Mouse (Mus musculus) adrenal gland, postnatal 4 days (tissue): ENCODE data around the gene H2-T3. TPM values are rescaled to one million over a fixed set of nuclear protein-coding genes. Genes with fewer than 3 reads are reported as not detected.
"Not testable (repeated sequence)": the region's sequence is repeated elsewhere in the genome, so short reads cannot be mapped to it uniquely, and the experiment has no call there.

Source experiments
- DNase-seq, 2 experiments: peaks; one replicate each; pipeline ENCODE4 v3.0.0; 2021 to 2022; ENCODE audit warnings: low spot score in 2 of 2, mixed read lengths in 2 of 2
- total RNA-seq, 2 experiments: library from RNA; stranded (reverse); gene quantifications; 2 replicates each; pipeline ENCODE4 v1.2.3; 2021

H2-T3 gene
- total RNA-seq, 2 experiments from 2014 or later: not detected

DNA sequence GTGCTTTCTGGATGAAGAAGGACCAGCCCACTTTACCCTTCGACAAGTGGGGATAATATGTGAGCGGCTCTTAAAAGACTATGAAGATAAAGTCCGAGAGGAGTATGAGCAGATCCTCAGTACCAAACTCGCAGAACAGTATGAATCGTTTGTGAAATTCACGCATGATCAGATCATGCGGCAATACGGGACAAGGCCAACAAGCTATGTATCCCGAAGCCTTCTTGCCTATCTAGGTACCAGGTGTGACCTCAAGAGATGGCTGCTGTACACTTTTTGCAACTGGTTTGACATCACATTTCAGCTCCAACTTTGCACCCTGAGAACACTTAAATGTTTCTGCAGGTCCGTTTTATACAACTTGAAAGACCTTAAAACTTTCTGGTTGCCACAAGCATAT lies 10.6 kb downstream of the H2-T3 start:
- DNase-seq: not testable (repeated sequence)

DNA sequence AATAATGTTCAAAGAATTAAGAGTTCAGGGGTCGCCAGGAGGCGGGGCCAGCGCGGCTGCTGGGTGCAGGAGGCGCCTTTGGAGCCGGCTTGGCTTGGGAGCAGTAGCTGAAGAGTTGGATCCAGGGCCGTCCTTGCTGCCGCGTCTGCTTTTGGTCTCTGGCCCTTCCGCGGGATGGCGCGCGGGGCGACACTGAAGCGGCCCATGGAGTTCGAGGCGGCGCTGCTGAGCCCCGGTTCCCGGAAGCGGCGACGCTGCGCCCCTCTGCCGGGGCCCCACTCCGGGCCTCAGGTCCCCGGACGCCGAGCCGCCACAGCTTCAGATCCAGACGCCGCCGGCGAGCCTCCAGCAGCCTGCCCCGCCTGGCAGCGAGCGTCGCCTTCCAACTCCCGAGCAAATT lies 11.1 kb downstream of the H2-T3 start:
- DNase-seq: not testable (repeated sequence)

DNA sequence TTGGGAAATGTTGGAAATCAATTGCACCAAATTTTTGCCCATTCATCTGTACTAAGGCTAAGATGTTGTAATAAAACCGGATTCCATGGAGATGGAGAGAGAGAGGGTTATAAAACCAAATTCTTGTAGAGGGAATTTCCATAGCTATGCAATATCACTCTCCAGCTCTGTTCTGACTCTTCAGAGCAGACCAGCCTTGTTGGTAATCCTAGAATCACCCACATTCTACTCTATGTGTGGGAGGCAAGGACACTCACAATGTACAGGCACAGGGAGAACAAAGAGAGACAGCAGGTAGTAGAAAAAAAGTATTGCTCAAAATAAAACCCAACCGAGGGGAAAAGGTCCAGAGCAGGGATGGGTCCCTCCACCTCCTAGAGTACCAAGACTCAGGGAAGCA lies 14.0 kb downstream of the H2-T3 start:
- DNase-seq: not testable (repeated sequence)

DNA sequence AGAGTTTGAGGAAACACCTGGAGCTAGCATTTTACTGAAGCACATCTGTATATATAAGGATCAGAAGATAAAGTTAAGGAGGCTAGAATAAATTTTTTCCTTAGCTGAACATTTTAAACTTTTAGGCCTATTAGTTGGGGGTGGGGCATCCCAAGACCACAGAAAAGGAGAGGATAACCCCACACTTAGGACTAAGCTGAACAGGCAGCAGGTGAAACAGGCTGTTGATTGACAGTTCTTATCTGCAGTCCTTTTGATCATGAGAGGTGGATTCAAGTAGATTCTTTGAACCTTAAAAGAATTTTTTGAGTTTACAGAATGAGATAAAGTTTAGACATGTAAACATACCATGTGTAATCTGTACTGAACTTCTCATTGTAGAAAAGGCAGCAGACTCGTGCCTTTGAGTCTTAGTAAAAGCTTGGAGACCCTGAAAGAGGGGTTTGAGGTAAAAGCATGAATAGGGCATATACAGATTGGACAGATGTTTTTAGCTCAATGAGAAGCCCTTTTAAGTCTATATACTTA lies 19.7 kb downstream of the H2-T3 start:
- DNase-seq: no peak

DNA sequence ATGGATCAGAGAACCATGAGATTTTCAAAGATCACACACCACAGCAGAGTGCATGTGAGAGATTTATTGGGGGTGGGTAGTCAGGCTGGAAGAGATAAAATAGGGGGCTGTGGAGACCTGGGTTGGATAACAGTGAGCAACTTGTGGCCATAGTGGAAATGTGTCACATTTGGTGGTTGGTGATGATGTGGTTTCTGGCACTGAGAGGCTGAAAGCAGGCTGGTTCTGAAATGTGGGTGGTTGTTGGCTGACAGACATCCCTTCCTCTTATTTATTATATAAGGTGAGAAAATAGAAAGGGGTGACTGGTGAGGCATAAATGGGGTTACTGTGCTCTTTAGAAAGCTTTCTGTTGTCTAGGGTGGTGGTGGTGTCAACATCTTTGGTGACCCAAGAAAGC lies 20.3 kb downstream of the H2-T3 start:
- DNase-seq: no peak

DNA sequence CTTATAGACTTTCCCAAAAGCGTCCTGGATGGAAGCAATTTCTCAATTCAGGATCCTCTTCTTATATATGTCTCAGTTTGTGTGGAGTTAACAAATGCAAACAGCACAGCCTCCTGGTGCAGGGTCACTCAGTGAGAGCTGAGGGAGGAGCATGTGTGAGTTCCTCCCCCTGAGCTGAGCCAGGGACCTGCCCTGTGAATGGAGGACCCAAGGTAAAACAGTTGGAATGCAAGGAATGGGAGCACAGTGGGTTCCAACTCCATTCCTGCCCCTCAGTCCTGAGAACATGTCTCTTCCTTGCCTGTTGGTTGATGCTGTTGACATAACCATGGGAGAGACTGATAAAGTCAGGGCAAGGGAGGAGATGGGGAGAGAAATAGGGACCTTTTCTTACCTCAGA lies 21.0 kb downstream of the H2-T3 start:
- DNase-seq: not testable (repeated sequence)

DNA sequence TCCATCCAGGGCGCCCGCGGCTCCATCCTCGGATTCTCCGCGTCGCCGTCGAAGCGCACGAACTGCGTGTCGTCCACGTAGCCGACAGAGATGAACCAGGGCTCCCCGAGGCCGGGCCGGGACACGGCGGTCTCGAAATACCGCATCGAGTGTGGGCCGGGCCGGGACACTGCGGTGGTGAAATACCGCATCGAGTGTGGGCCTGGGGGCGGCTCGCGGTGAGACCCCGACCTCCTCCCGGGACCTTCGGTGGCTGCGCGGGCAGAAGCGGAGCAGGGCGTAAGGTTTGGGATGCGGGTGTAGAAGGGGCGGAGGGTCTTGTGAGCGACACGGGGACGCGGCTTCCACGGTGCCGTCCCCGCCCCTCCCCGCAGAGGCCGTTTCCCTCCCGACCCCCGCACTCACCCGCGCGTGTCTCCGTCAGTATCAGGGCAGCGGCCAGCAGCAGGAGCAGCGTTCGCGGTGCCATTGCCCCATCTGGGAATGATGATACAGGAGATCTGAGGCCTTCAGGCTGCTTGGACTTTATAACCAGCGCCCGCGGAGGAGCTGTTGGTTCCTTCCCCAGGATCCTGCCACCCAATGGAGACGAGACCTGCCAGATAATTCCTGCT lies 21.9 kb downstream of the H2-T3 start, which contains the start of gene Gm8909:
TSS of gene Gm8909 (minus strand) at position 499 of the 614 bp plus-strand sequence.
- DNase-seq: no peak

DNA sequence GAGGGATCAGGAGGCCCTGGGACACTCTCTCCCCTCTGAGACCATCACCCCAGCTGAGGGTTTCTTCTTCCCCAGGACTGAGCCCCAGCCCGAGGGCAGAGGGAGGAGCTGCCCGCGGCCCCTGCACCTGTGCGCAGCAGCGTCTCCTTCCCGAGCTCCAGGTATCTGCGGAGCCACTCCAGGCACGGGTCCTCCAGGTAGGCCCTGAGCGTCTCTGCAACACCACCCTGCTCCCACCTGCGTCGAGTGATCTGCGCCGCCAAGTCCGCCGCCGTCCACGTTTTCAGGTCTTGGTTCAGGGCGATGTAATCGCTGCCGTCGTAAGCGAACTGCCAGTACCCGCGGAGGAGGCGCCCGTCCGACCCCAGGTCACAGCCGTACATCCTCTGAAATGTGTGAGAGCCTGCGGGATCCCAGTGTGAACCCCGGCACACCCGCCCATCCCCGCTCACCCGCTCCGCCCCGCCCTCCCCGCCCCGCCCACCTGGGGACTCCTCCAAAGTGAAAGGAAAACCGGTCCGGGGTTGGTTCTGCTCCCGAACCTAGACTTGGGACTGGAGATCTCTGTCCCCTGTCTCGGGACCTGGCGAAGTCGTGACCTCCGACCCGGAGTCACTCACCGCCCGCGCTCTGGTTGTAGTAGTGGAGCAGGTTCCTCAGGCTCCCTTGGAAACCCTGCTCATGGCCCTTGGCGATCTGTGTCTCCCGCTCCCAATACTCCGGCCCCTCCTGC lies 22.6 kb downstream of the H2-T3 start:
- DNase-seq: no peak

DNA sequence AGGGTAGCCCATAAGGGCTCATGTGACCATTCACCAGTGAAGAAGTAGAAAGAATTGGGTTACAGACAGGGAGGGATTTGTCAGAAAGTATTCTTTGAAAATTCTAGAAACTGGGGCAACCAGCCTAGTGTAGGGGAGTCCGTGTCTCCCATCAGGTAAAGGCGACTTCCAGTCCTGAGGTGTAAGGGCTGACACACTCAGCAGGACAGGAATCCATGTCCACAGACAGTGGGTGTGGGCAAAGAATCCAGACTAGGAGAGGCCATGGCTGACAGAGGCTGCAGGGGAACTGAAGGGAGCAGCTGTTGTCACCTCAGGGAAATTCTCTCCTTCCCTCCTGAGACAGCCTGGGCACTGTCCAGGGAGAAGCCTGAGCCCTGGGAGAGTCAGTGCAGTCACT lies 23.2 kb downstream of the H2-T3 start:
- not testable (repeated sequence) for DNase-seq

DNA sequence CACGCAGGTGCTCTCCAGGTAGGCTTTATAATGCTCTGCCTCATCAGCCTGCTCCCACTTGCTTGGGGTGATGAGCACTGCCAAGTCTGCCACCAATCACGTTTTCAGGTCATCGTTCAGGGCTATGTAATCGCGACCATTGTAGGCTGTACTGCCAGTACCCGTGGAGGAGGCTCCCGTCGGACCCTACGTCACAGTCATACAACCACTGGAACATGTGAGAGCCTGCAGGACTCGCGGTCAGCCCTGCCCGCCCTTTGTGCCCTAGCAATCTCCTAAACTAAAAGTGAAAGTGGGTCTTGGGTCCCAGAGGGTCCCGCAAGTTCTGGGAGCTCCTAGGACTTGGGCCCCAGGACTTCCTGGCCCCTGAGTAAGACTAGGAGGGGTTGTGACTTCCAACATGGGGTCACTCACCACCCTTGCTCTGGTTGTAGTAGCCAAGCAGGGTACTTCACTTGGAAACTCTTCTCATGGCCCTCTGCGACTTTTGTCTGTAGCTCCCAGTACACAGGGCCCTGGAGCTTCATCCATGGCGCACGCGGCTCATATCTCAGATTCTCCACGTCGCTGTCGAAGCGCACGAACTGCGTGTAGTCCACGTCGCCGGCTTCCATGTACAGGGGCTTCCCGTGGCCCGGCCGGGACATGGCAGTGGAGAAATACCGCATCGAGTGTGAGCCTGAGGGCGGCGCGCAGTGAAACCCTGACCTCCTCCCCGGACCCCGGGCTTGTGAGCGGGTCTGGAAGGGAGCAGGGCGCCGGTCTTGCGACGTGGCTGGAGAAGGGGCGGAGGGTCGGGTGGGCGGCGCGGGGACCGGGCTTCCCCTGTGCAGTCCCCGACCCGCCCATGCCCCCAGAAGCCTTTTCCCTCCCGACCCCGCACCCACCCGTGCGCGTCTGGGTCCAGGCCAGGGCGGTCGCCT lies 28.7 kb downstream of the H2-T3 start:
- no peak for DNase-seq

DNA sequence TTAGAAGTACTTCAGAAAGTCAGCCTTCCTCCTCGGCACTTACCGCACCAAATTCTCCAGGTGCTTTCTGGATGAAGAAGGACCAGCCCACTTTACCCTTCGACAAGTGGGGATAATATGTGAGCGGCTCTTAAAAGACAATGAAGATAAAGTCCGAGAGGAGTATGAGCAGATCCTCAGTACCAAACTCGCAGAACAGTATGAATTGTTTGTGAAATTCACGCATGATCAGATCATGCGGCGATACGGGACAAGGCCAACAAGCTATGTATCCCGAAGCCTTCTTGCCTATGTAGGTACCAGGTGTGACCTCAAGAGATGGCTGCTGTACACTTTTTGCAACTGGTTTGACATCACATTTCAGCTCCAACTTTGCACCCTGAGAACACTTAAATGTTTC lies 31.8 kb downstream of the H2-T3 start:
- not testable (repeated sequence) for DNase-seq

DNA sequence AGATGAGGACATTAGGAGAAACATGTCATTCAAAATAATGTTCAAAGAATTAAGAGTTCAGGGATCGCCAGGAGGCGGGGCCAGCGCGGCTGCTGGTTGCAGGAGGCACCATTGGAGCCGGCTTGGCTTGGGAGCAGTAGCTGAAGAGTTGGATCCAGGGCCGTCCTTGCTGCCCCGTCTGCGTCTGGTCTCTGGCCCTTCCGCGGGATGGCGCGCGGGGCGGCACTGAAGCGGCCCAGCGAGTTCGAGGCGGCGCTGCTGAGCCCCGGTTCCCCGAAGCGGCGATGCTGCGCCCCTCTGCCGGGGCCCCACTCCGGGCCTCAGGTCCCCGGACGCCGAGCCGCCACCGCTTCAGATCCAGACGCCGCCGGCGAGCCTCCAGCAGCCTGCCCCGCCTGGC lies 32.3 kb downstream of the H2-T3 start:
- DNase-seq: not testable (repeated sequence)

DNA sequence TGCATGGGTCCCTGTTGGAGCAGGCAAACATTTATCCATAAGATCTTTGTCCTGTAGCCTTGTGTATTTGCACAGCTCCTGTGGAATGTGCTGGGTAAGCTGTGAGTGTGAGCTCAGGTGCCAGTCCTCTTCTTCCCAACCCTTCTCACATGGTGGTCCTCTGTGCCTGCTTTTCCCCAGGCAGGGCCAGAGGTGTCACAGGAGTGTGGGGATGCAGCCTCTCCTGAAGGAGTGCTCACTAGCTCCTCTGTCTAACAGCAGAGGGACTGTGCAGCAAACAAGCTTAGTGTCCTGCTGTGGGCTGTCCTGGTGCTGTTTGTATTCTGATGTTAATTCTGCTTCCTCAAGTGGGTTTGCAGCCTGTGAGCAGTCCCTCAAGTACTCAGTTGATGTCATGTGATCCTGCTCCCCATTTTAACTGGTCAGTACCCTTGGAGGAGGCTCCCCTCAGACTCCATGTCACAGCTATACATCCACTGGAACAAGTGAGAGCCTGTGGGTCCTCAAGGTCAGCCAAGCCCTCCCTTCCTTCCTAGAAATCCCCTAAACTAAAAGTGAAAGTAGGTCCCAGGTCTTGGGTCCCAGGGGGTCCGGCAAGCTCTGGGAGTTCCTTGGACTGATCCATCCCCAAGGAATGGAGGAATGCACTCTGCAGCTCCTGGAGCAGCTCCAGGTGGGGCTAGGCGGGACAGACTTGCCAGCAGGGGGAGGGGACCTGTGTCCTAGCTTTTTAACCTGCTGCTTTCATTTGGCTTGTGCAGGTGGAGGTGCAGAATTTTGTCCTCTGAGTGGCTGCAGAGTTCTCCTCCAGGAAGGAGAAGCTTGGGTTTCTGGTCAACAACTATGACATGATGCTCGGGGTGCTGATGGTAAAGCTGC lies 35.6 kb downstream of the H2-T3 start:
- no peak for DNase-seq

DNA sequence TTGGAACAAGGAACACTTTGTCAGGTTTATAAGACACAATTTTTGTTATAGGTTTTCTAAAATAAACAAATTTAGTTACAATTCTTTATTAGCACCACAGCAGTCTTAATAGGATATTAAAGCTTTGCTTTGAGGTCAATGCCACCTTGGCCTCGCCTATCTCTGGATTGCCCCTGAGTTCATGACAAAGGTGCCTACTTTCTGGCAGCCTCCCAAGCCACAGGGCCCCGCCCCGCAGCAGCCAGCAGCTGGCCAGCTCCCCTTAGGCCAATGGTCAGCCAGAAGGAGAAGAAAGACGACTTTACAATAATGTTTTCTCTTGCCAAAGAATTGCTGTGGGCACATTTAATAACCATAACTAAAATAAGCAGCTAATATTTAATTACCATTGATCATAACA lies 38.9 kb downstream of the H2-T3 start:
- DNase-seq: not testable (repeated sequence)

DNA sequence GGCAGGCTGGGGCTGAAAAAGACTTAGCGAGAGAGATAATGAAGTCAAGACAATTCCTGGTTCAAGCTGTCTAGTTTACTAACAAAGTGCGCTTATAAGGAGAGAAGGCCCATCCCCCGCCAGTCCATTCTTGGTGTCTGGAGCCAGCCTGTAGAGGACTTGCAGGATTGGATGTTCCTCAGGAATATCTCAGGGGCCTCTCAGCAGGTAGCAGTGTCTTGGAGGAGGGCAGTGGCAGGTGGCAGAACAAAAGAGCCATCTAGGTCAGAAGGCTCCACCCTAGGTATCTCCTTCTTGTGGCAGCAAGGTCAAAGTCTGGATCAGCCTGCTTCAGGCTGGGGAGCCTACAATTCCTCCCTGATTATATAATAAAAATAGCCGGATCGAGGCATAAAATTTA lies 41.6 kb downstream of the H2-T3 start:
- not testable (repeated sequence) for DNase-seq

DNA sequence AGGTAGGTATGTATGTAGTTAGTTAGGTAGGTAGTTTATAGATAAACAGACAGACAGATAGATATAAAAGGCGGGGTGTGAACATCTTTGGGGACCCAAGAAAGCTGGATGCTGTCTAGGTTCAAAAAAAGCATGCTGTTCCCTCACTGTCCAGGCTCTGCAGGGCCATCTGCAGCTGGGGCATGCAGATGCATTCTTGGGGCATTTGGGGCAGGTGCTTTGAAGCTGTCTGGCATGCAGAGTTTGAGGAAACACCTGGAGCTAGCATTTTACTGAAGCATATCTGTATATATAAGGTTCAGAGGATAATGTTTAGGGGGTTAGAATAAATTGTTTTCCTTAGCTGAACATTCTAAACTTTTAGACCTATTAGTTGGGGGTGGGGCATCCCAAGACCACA lies 43.1 kb downstream of the H2-T3 start:
- not testable (repeated sequence) for DNase-seq

DNA sequence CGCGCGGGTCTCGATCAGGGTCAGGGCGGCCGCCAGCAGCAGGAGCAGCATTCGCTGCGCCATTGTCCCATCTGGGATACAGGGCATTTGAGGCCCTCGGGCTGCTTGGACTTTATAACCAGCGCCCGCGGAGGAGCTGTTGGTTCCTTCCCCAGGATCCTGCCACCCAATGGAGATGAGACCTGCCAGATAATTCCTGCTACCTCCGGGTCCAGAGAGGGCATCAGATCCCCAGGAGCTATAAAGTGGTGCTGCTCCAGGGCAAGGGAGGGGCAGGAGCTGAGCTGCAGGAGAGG lies 44.3 kb downstream of the H2-T3 start:
- not testable (repeated sequence) for DNase-seq

DNA sequence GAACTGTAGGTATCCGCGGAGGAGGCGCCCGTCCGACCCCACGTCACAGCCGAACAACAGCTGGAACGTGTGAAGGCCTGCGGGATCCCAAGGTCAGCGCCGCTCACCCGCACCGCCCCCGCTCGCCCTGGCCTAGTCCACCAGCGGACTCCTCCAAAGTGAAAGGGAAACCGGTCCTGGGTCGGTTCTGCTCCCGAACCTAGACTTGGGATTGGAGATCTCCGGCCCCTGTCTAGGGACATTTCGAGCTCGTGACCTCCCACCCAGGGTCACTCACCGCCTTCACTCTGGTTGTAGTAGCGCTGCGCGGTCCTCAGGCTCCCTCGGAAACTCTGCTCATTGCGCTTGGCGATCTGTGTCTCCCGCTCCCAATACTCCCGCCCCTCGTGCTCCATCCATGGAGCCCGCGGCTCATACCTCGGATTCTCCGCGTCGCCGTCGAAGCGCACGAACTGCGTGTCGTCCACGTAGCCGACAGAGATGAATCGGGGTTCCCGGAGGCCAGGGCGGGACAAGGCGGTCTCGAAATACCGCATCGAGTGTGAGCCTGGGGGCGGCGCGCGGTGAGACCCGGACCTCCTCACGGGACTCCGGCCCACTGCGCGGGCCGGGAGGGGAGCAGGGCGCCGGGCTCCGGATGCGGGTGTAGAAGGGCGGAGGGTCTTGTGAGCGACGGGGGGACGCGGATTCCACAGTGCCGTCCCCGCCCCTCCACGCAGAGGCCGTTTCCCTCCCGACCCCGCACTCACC lies 44.8 kb downstream of the H2-T3 start:
- DNase-seq: no peak

DNA sequence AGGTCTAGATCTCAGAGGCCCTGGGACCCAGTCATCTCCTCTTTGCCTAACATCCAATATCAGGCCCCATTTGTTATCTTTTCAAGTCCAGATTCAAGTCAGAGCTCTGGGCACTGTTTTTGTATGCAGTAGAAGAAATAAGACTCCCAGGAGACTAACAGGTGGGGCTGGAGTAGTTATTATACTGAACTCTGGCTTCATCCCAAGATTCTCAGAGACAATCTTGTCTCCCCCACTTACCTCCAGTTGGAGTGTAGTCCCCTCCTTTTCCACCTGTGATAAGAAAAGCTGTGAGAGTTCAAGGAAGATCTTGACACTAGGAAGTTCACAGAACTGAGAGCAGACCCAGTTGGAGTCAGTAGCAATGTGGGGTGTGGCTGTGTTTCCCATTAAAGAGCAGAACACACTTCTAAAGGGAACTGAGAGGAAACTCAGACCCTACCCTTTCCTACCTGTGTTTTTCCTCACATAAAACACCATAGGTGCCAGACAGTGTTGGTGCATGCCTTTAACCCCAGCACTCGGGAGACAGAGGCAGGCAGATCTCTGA lies 53.7 kb downstream of the H2-T3 start:
- DNase-seq: not testable (repeated sequence)
